ENCODE assay signal across 8 mouse cellular contexts in genomic region chr13:112439917-112440361, GRCm38 (mm10). TPM values are rescaled to one million over a fixed set of nuclear protein-coding genes. Genes with fewer than 3 reads are reported as not detected.
DNase-seq lines count a peak whose midpoint lies in the region; TF ChIP-seq lines count a peak whose summit lies in the region.

No protein-coding gene starts in this region.

- DNase-seq in ovary, postnatal 36 days (ENCODE audit: low spot score), result peak; percentile 53
- DNase-seq in ovary, postnatal 14 days (ENCODE audit: low spot score), result no peak
- peak; percentile 60 to 62 for DNase-seq in heart, postnatal 14 days
- peak; percentile 24 to 74 for DNase-seq in kidney, postnatal 36 days
- peak; percentile 74 for DNase-seq in lung, postnatal 10 days
- DNase-seq in retina, embryonic 14.5 days (ENCODE audit: low spot score), result peak; percentile 26
- peak; percentile 90 to 94 for DNase-seq in thymus, postnatal 36 days

- intact Hi-C loops in heart, postnatal 14 days (cut with DNase I), result no loop called here

- H3K4me3 ChIP-seq in embryonic fibroblast, embryonic 13.5 days (ENCODE audit: insufficient read depth, low read length), result no peak overlapping the region

- peaks cover 14% of the 10 kb centered on the region for H3K4me1 ChIP-seq in embryonic fibroblast, embryonic 13.5 days (ENCODE audit: control insufficient read depth, insufficient read depth, low read length)

- no peak for TF ChIP-seq POLR2A in embryonic fibroblast, embryonic 13.5 days (IDR thresholded peaks at IDR 0.05; ENCODE audit: low read depth, low read length)

- H3K27ac ChIP-seq in embryonic fibroblast, embryonic 13.5 days (ENCODE audit: insufficient read depth, low read length), result peak overlapping the region; percentile 59

- TF ChIP-seq CTCF in embryonic fibroblast, embryonic 13.5 days (IDR thresholded peaks at IDR 0.05; ENCODE audit: borderline replicate concordance, insufficient read depth, low read length), result no peak

RNA-seq across cellular contexts. Expression of gene Il6st, which starts 23.9 kb away (rescaled TPM):
- 363 and 515 TPM in 2 replicates for polyA plus RNA-seq in embryonic fibroblast, embryonic 13.5 days (2011; ENCODE audit: insufficient read length, low read depth, missing spikeins)
- 100 to 1,000 TPM; 184 to 192 TPM for total RNA-seq in heart, postnatal 14 days (2021)
